Mouse (Mus musculus): ENCODE results near the gene Acap2.

The Acap2 gene

GRCm38 (mm10) chr16:31165907-31166306, 35.1 kb downstream of the Acap2 start:
- DNase-seq, result no peak

- no peak for DNase-seq
These were observed 35.6 kb downstream of the Acap2 start for GRCm38 (mm10) chr16:31165467-31165866.

- DNase-seq, result no peak
These were observed 36.9 kb downstream of the Acap2 start for GRCm38 (mm10) chr16:31164125-31164524.

GRCm38 (mm10) chr16:31160486-31160885, 40.6 kb downstream of the Acap2 start:
- no peak for DNase-seq

- DNase-seq, result no peak
These were observed 41.6 kb downstream of the Acap2 start for GRCm38 (mm10) chr16:31159491-31159890.

- DNase-seq, result no peak
These were observed 51.2 kb downstream of the Acap2 start for GRCm38 (mm10) chr16:31149841-31150240.

GRCm38 (mm10) chr16:31148891-31149290, 52.2 kb downstream of the Acap2 start:
- no peak for DNase-seq

GRCm38 (mm10) chr16:31147766-31148165, 53.3 kb downstream of the Acap2 start:
- no peak for DNase-seq

- no peak for DNase-seq
These were observed 59.1 kb downstream of the Acap2 start for GRCm38 (mm10) chr16:31141916-31142315.

- no peak for DNase-seq
These were observed 64.3 kb downstream of the Acap2 start for GRCm38 (mm10) chr16:31136616-31137253.

GRCm38 (mm10) chr16:31135519-31135918, 65.5 kb downstream of the Acap2 start:
- DNase-seq, result no peak

GRCm38 (mm10) chr16:31131531-31131930, 69.5 kb downstream of the Acap2 start:
- no peak for DNase-seq

- DNase-seq, result no peak
These were observed 72.9 kb downstream of the Acap2 start for GRCm38 (mm10) chr16:31128116-31128515.

GRCm38 (mm10) chr16:31124991-31125390, 76.1 kb downstream of the Acap2 start:
- DNase-seq, result no peak

GRCm38 (mm10) chr16:31121612-31122011, 79.4 kb downstream of the Acap2 start:
- DNase-seq, result no peak

- DNase-seq, result no peak
These were observed 87.4 kb downstream of the Acap2 start for GRCm38 (mm10) chr16:31113596-31113995.

GRCm38 (mm10) chr16:31101352-31101751, 99.7 kb downstream of the Acap2 start:
- DNase-seq, result no peak

GRCm38 (mm10) chr16:31099906-31100305, 101.1 kb downstream of the Acap2 start:
- no peak for DNase-seq

- DNase-seq, result no peak
These were observed 107.0 kb downstream of the Acap2 start for GRCm38 (mm10) chr16:31094036-31094435.

GRCm38 (mm10) chr16:31093186-31093585, 107.9 kb downstream of the Acap2 start:
- DNase-seq, result no peak

- DNase-seq, result no peak
These were observed 119.2 kb downstream of the Acap2 start for GRCm38 (mm10) chr16:31081891-31082290.

GRCm38 (mm10) chr16:31081125-31081664, 119.8 kb downstream of the Acap2 start, which contains the start of gene Xxylt1:
Gene Xxylt1, minus strand, starts transcription at chr16:31081432.
- DNase-seq, result peak; percentile 95

GRCm38 (mm10) chr16:31080573-31081051, 120.4 kb downstream of the Acap2 start:
- peak; percentile 65 for DNase-seq

- no peak for DNase-seq
These were observed 123.6 kb downstream of the Acap2 start for GRCm38 (mm10) chr16:31077396-31077795.

- no peak for DNase-seq
These were observed 124.6 kb downstream of the Acap2 start for GRCm38 (mm10) chr16:31076436-31076835.

Measured in cerebellum, adult 8-10 months (tissue).